Mouse (Mus musculus) c-Kit-positive CD71-positive TER-119-negative erythroid progenitor cells, embryonic 14.5 days (primary cell): Measurements from ENCODE around the gene Gm20834.
"Not testable (repeated sequence)": the region's sequence is repeated elsewhere in the genome, so short reads cannot be mapped to it uniquely, and the experiment has no call there.

Experiments used
- DNase-seq: peaks from one replicate; pipeline ENCODE4 v3.0.0-alpha.2; 2013; ENCODE audit warnings: low read depth

Gene Gm20834

DNA sequence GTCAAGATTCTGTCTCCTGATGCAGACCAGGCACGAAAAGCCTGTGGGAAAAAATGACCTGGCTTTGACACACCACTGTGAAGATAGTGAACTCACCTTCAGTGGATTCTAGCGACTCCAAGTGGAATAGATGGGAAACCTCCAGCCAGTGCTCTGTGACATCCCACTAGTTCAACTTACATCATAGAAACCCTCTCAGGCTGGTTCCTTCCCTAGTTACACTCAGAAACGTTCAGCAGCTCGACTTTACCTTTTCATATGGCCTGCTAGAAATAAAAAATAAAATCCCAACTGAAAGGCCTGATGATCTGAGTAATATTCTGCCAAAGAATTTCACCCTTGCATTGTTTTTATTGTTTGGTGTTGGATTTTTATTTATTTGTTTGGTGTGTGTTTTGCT is at the start of gene Gm20834:
Gm20834 (minus strand) TSS at position 101 of the 400 bp plus-strand sequence.
- DNase-seq: not testable (repeated sequence)
